Mouse (Mus musculus): ENCODE results near the gene Creb1.

GRCm38 (mm10) chr1:64633237-64633636 lies 100.8 kb downstream of the Creb1 start:
- TF ChIP-seq CTCF (IDR thresholded peaks at IDR 0.05; ENCODE audit: borderline replicate concordance, insufficient read depth, low read depth, low read length) (no peak), POLR2A (IDR thresholded peaks at IDR 0.05; ENCODE audit: borderline replicate concordance, insufficient read depth, low read length) (no peak)

Measured in cerebellum, adult 2 months (tissue).